Mouse (Mus musculus) kidney, adult 18-20 months (tissue): ENCODE results near the gene Zbtb17.

Source experiments
- DNase-seq: peaks from one replicate; pipeline ENCODE4 v3.0.0; 2021

Zbtb17 gene

GRCm38 (mm10) chr4:141444451-141445327 lies at the start of gene Zbtb17:
Zbtb17 (plus strand) TSS chr4:141444654.
- DNase-seq = peak; percentile 90

GRCm38 (mm10) chr4:141394751-141395150 lies 49.7 kb upstream of the Zbtb17 start:
- DNase-seq = no peak

GRCm38 (mm10) chr4:141397861-141398260 lies 46.6 kb upstream of the Zbtb17 start:
- no peak for DNase-seq

GRCm38 (mm10) chr4:141398545-141398944 lies 45.9 kb upstream of the Zbtb17 start, which contains the start of gene Clcnka:
Clcnka (minus strand) TSS chr4:141398724.
- peak; percentile 61 for DNase-seq

- DNase-seq = peak; percentile 60
Observed at GRCm38 (mm10) chr4:141400171-141400570, 44.3 kb upstream of the Zbtb17 start.

GRCm38 (mm10) chr4:141404518-141405313 lies 39.7 kb upstream of the Zbtb17 start:
- peak; percentile 91 for DNase-seq

GRCm38 (mm10) chr4:141405314-141405622 lies 39.2 kb upstream of the Zbtb17 start:
- DNase-seq = no peak

- peak; percentile 56 for DNase-seq
Observed at GRCm38 (mm10) chr4:141406516-141407299, 37.7 kb upstream of the Zbtb17 start.

- DNase-seq = no peak
Observed at GRCm38 (mm10) chr4:141408577-141408976, 35.9 kb upstream of the Zbtb17 start.

- DNase-seq = no peak
Observed at GRCm38 (mm10) chr4:141411430-141411992, 32.9 kb upstream of the Zbtb17 start.

GRCm38 (mm10) chr4:141415924-141416323 lies 28.5 kb upstream of the Zbtb17 start, which contains the start of gene Clcnkb:
Clcnkb (minus strand) TSS chr4:141416014.
- DNase-seq = peak; percentile 44

- no peak for DNase-seq
Observed at GRCm38 (mm10) chr4:141419398-141420191, 24.9 kb upstream of the Zbtb17 start.

GRCm38 (mm10) chr4:141420192-141420829 lies 24.1 kb upstream of the Zbtb17 start, which contains the start of gene Hspb7:
Hspb7 (plus strand) TSS chr4:141420779.
- no peak for DNase-seq

GRCm38 (mm10) chr4:141420886-141421285 lies 23.6 kb upstream of the Zbtb17 start:
- no peak for DNase-seq

- DNase-seq = no peak
Observed at GRCm38 (mm10) chr4:141421423-141421822, 23.0 kb upstream of the Zbtb17 start.

GRCm38 (mm10) chr4:141422841-141423240 lies 21.6 kb upstream of the Zbtb17 start:
- DNase-seq = no peak

GRCm38 (mm10) chr4:141423288-141423687 lies 21.2 kb upstream of the Zbtb17 start:
- DNase-seq = no peak

- DNase-seq = no peak
Observed at GRCm38 (mm10) chr4:141423691-141424431, 20.6 kb upstream of the Zbtb17 start.

- peak; percentile 71 for DNase-seq
Observed at GRCm38 (mm10) chr4:141425484-141426479, 18.7 kb upstream of the Zbtb17 start.
